Mouse (Mus musculus): ENCODE data around the gene Rnf2. TPM values are rescaled to one million over a fixed set of nuclear protein-coding genes. Genes with fewer than 3 reads are reported as not detected.
A peak's percentile ranks its signal among the peaks of the same experiment; 100 is the strongest.

Gene Rnf2
- total and polyA plus RNA-seq, 3 experiments = 27.5 to 78.2 (median 30.7) TPM

- no peak overlapping the region for H3K4me3 ChIP-seq (ENCODE audit: control insufficient read depth in 1 of 2, insufficient read depth in 1 of 2, low read depth in 2 of 2, low read length in 2 of 2)
- DNase-seq (ENCODE audit: low read depth, low spot score) = peak; percentile 67
- H3K9ac ChIP-seq (ENCODE audit: control insufficient read depth, low read depth, low read length, poor library complexity, severe bottlenecking) = no peak overlapping the region
- peaks cover 0 to 33% of the 10 kb centered on the region in 2 experiments; a peak in 2 of 4 replicates for H3K36me3 ChIP-seq (ENCODE audit: control insufficient read depth in 1 of 2, insufficient read depth in 2 of 2, low read length in 2 of 2)
- H3K27me3 ChIP-seq (ENCODE audit: control insufficient read depth in 1 of 2, insufficient read depth in 2 of 2, low read length in 2 of 2) = no peaks in the 10 kb centered on the region
- peaks cover 54% of the 10 kb centered on the region for H3K79me2 ChIP-seq (ENCODE audit: control insufficient read depth, insufficient read depth, low read length, poor library complexity)
- no peaks in the 10 kb centered on the region for H3K9me3 ChIP-seq (replicated peaks; ENCODE audit: insufficient read depth, low read length)
- H3K27ac ChIP-seq (ENCODE audit: control insufficient read depth, low read depth, low read length) = no peak overlapping the region
- peaks cover 14 to 20% of the 10 kb centered on the region in 2 experiments for H3K4me1 ChIP-seq (ENCODE audit: control insufficient read depth in 1 of 2, insufficient read depth in 2 of 2, low read length in 2 of 2)
- peak; percentile 60 to 74 (median 72) for TF ChIP-seq CTCF (IDR thresholded peaks at IDR 0.05 in 2 of 3, conservative IDR thresholded peaks at IDR 0.05 in 1 of 3; ENCODE audit: control insufficient read depth in 1 of 3, insufficient read depth in 1 of 3, low read depth in 2 of 3, low read length in 3 of 3, poor library complexity in 1 of 3, severe bottlenecking in 1 of 3)
- no peak for TF ChIP-seq MAFK (IDR thresholded peaks at IDR 0.05; ENCODE audit: borderline replicate concordance, low read depth, low read length)
- TF ChIP-seq GATA1 (IDR thresholded peaks at IDR 0.05; ENCODE audit: low read depth, low read length) = no peak
- TF ChIP-seq MEF2A (IDR thresholded peaks at IDR 0.05; ENCODE audit: extremely low read depth, insufficient replicate concordance, low read depth, low read length, poor library complexity, severe bottlenecking) = no peak
- peak; percentile 23 for TF ChIP-seq RAD21 (IDR thresholded peaks at IDR 0.05; ENCODE audit: low read depth, low read length)
- peak; percentile 43 for TF ChIP-seq SMC3 (IDR thresholded peaks at IDR 0.05; ENCODE audit: low read depth, low read length)
- TF ChIP-seq ZKSCAN1 (IDR thresholded peaks at IDR 0.05; ENCODE audit: low read depth, low read length) = no peak
- no peak for TF ChIP-seq CHD1 (IDR thresholded peaks at IDR 0.05; ENCODE audit: low read depth, low read length)
Measured at GRCm38 (mm10) chr1:151497028-151497427, 3.7 kb downstream of the Rnf2 start.

- H3K27me3 ChIP-seq (ENCODE audit: control insufficient read depth in 1 of 2, insufficient read depth in 2 of 2, low read length in 2 of 2) = no peaks in the 10 kb centered on the region
Measured at GRCm38 (mm10) chr1:151495635-151496285, 5.0 kb downstream of the Rnf2 start.

GRCm38 (mm10) chr1:151494711-151495110, 6.0 kb downstream of the Rnf2 start:
- Histone ChIP-seq H3K27me3 (ENCODE audit: control insufficient read depth in 1 of 2, insufficient read depth in 2 of 2, low read length in 2 of 2) (no peaks in the 10 kb centered on the region), H3K27ac (ENCODE audit: control insufficient read depth, low read depth, low read length) (no peak overlapping the region)

More at GRCm38 (mm10) chr1:151495635-151496285, 5.0 kb downstream of the Rnf2 start:
- Histone ChIP-seq H3K36me3 (ENCODE audit: control insufficient read depth in 1 of 2, insufficient read depth in 2 of 2, low read length in 2 of 2) (peaks cover 0 to 33% of the 10 kb centered on the region in 2 experiments; a peak in 2 of 4 replicates), H3K4me3 (ENCODE audit: control insufficient read depth in 1 of 2, insufficient read depth in 1 of 2, low read depth in 2 of 2, low read length in 2 of 2) (no peak overlapping the region), H3K4me1 (ENCODE audit: control insufficient read depth in 1 of 2, insufficient read depth in 2 of 2, low read length in 2 of 2) (peaks cover 14 to 20% of the 10 kb centered on the region in 2 experiments), H3K27ac (ENCODE audit: control insufficient read depth, low read depth, low read length) (no peak overlapping the region), H3K9ac (ENCODE audit: control insufficient read depth, low read depth, low read length, poor library complexity, severe bottlenecking) (no peak overlapping the region), H3K9me3 (replicated peaks; ENCODE audit: insufficient read depth, low read length) (no peaks in the 10 kb centered on the region), H3K79me2 (ENCODE audit: control insufficient read depth, insufficient read depth, low read length, poor library complexity) (peaks cover 64% of the 10 kb centered on the region)
- peak; percentile 53 for DNase-seq (ENCODE audit: low read depth, low spot score)
- TF ChIP-seq MXI1 (IDR thresholded peaks at IDR 0.05; ENCODE audit: low read depth, low read length) (no peak), SMC3 (IDR thresholded peaks at IDR 0.05; ENCODE audit: low read depth, low read length) (no peak), NRF1 (IDR thresholded peaks at IDR 0.05; ENCODE audit: insufficient read depth, low read depth, low read length, poor library complexity, severe bottlenecking) (no peak), CHD1 (IDR thresholded peaks at IDR 0.05; ENCODE audit: low read depth, low read length) (no peak), MAX (IDR thresholded peaks at IDR 0.05; ENCODE audit: low read length) (no peak), MAZ (IDR thresholded peaks at IDR 0.05; ENCODE audit: low read depth, low read length) (0 out of 2 replicates have a peak, but pooled peaks have one; percentile 44), MEF2A (IDR thresholded peaks at IDR 0.05; ENCODE audit: extremely low read depth, insufficient replicate concordance, low read depth, low read length, poor library complexity, severe bottlenecking) (no peak), CHD2 (IDR thresholded peaks at IDR 0.05; ENCODE audit: low read length) (no peak), ZKSCAN1 (IDR thresholded peaks at IDR 0.05; ENCODE audit: low read depth, low read length) (no peak), MYB (IDR thresholded peaks at IDR 0.05; ENCODE audit: low read depth, low read length) (no peak), SIN3A (IDR thresholded peaks at IDR 0.05; ENCODE audit: low read length) (peak; percentile 21; the same call in 1 of the 2 replicates)

More at GRCm38 (mm10) chr1:151494711-151495110, 6.0 kb downstream of the Rnf2 start:
- Histone ChIP-seq H3K4me1 (ENCODE audit: control insufficient read depth in 1 of 2, insufficient read depth in 2 of 2, low read length in 2 of 2) (peaks cover 14 to 20% of the 10 kb centered on the region in 2 experiments), H3K4me3 (ENCODE audit: control insufficient read depth in 1 of 2, insufficient read depth in 1 of 2, low read depth in 2 of 2, low read length in 2 of 2) (no peak overlapping the region), H3K79me2 (ENCODE audit: control insufficient read depth, insufficient read depth, low read length, poor library complexity) (peaks cover 60% of the 10 kb centered on the region), H3K36me3 (ENCODE audit: control insufficient read depth in 1 of 2, insufficient read depth in 2 of 2, low read length in 2 of 2) (peaks cover 0 to 33% of the 10 kb centered on the region in 2 experiments; a peak in 2 of 4 replicates), H3K9me3 (replicated peaks; ENCODE audit: insufficient read depth, low read length) (no peaks in the 10 kb centered on the region), H3K9ac (ENCODE audit: control insufficient read depth, low read depth, low read length, poor library complexity, severe bottlenecking) (no peak overlapping the region)
- no peak for DNase-seq (ENCODE audit: low read depth, low spot score)
- TF ChIP-seq NELFE (IDR thresholded peaks at IDR 0.05; ENCODE audit: low read depth, low read length) (no peak), ZKSCAN1 (IDR thresholded peaks at IDR 0.05; ENCODE audit: low read depth, low read length) (no peak), POLR2AphosphoS2 (IDR thresholded peaks at IDR 0.05; ENCODE audit: low read length) (no peak), MXI1 (IDR thresholded peaks at IDR 0.05; ENCODE audit: low read depth, low read length) (no peak), GATA1 (IDR thresholded peaks at IDR 0.05; ENCODE audit: low read depth, low read length) (no peak), ETS1 (IDR thresholded peaks at IDR 0.05; ENCODE audit: low read depth, low read length) (no peak), MYB (IDR thresholded peaks at IDR 0.05; ENCODE audit: low read depth, low read length) (no peak), TCF12 (IDR thresholded peaks at IDR 0.05; ENCODE audit: low read depth, low read length) (no peak), E2F4 (IDR thresholded peaks at IDR 0.05; ENCODE audit: borderline replicate concordance, low read depth, low read length) (no peak), MAZ (IDR thresholded peaks at IDR 0.05; ENCODE audit: low read depth, low read length) (no peak), RAD21 (IDR thresholded peaks at IDR 0.05; ENCODE audit: low read depth, low read length) (no peak), MEF2A (IDR thresholded peaks at IDR 0.05; ENCODE audit: extremely low read depth, insufficient replicate concordance, low read depth, low read length, poor library complexity, severe bottlenecking) (no peak), MAFK (IDR thresholded peaks at IDR 0.05; ENCODE audit: borderline replicate concordance, low read depth, low read length) (no peak)

Data from MEL (cell line).